Mouse (Mus musculus) cerebellum, adult 2 months (tissue): ENCODE data around the gene Edaradd.

Experiments
- CTCF ChIP-seq: fragments of 200-500 bp; IDR thresholded peaks from 2 replicates; pipeline ENCODE4 v1.5.1; 2011; ENCODE audit warnings: low read depth, mild to moderate bottlenecking, control low read depth, low read length, moderate library complexity, borderline replicate concordance; ENCODE audit not compliant: insufficient read depth
- POLR2A ChIP-seq: fragments of 200-500 bp; IDR thresholded peaks from 2 replicates; pipeline ENCODE4 v1.6.1; 2011; ENCODE audit warnings: low read length, control low read depth, borderline replicate concordance; ENCODE audit not compliant: insufficient read depth

DNA sequence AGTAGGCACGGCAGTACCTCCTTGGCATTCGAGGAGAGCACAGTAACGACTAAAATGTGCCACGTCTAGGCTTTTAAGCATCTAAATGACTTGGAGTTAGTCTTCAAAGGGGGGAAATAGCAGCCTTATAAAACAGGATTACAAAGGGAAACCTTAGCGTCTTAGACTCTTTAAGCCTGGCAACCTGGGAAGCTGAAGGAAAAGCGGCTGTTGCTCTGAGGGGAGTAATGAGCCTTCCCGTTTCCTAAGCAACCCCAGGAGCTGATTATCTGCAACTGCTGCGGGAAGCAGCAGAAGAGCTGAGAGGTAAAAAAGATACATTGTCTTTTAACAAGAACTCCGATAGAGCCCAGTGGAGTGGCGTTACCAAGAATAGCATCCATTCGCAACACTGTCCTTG lies 19.5 kb upstream of the Edaradd start:
- TF ChIP-seq CTCF, result no peak
- TF ChIP-seq POLR2A, result no peak
